Mouse (Mus musculus): ENCODE measurements around the gene Eno3.

DNA sequence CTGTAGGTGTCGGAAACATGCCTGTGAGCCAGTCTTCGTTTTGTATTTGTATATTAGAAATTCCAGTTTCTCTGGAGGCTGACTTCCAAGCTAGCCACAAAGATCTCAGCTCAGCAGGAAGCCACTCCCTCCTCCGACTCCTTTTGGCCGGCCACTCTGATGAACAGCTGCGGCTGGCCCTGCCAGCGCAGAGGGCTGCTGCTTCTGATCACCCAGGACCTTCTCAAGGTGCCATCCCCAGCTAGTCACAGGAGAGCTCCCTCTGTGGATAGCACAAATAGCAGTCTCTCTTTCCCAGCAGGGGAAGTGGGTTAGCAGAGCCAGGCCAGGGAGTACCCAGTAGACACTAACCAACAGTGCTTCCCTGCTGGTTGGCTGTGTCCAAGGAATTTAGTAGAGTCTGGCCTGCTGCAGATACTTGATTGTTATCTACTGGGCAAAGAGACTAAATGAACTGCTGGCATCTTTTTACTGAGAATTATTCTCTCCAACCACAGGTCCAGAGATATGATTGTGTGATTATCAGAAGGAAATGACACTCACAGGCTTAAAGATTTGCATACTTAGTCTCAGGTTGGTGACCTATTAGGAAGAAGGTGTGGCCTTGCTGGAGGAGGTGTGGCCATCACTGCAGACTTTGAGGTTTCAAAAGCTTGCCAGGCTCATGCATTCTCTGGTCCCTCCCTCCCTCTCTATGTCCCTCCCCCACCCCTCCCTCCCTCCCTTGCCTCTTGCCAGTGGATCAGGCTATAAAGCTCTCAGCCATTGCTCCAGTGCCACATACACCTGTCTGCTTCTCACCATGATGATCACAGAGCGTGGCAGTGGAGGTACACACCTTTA lies 34.8 kb upstream of the Eno3 start:
- no peak for TF ChIP-seq CTCF (IDR thresholded peaks at IDR 0.05; ENCODE audit: low read depth)
- no peak for TF ChIP-seq EP300 (IDR thresholded peaks at IDR 0.05; ENCODE audit: low read depth)
